Mouse (Mus musculus) right cerebral cortex, postnatal 14 days (tissue): ENCODE results near the gene Wdr78.

Source experiments
- DNase-seq: peaks from one replicate; pipeline ENCODE4 v3.0.0; 2022

Gene Wdr78

GRCm38 (mm10) chr4:103114184-103115111 lies at the start of gene Wdr78, which contains the start of gene Mier1:
Gene Wdr78, minus strand, starts transcription at chr4:103114555.
Gene Mier1, plus strand, starts transcription at chr4:103114390.
- DNase-seq = peak; percentile 92

GRCm38 (mm10) chr4:103158781-103159180 lies 44.4 kb upstream of the Wdr78 start:
- no peak for DNase-seq

GRCm38 (mm10) chr4:103151946-103152345 lies 37.6 kb upstream of the Wdr78 start:
- no peak for DNase-seq

GRCm38 (mm10) chr4:103146339-103146738 lies 32.0 kb upstream of the Wdr78 start:
- peak; percentile 88 for DNase-seq

- DNase-seq = no peak
Measured at GRCm38 (mm10) chr4:103136946-103137345, 22.6 kb upstream of the Wdr78 start.

GRCm38 (mm10) chr4:103126533-103126932 lies 12.2 kb upstream of the Wdr78 start:
- no peak for DNase-seq

GRCm38 (mm10) chr4:103123606-103124005 lies 9.3 kb upstream of the Wdr78 start:
- no peak for DNase-seq

GRCm38 (mm10) chr4:103123086-103123485 lies 8.7 kb upstream of the Wdr78 start:
- DNase-seq = no peak

- DNase-seq = no peak
Measured at GRCm38 (mm10) chr4:103120874-103121389, 6.6 kb upstream of the Wdr78 start.

GRCm38 (mm10) chr4:103120395-103120794 lies 6.0 kb upstream of the Wdr78 start:
- no peak for DNase-seq

- no peak for DNase-seq
Measured at GRCm38 (mm10) chr4:103120028-103120384, 5.7 kb upstream of the Wdr78 start.

GRCm38 (mm10) chr4:103119229-103120027 lies 5.1 kb upstream of the Wdr78 start:
- peak; percentile 69 for DNase-seq

GRCm38 (mm10) chr4:103118888-103119228 lies 4.5 kb upstream of the Wdr78 start:
- DNase-seq = no peak

- DNase-seq = no peak
Measured at GRCm38 (mm10) chr4:103113402-103113801, 953 bp downstream of the Wdr78 start.

GRCm38 (mm10) chr4:103112651-103113050 lies 1.7 kb downstream of the Wdr78 start:
- DNase-seq = no peak

GRCm38 (mm10) chr4:103098532-103098931 lies 15.8 kb downstream of the Wdr78 start:
- DNase-seq = no peak

GRCm38 (mm10) chr4:103095921-103096320 lies 18.4 kb downstream of the Wdr78 start:
- DNase-seq = no peak

GRCm38 (mm10) chr4:103085237-103085636 lies 29.1 kb downstream of the Wdr78 start:
- no peak for DNase-seq

GRCm38 (mm10) chr4:103070631-103071030 lies 43.7 kb downstream of the Wdr78 start:
- no peak for DNase-seq

- DNase-seq = no peak
Measured at GRCm38 (mm10) chr4:103067906-103068655, 46.3 kb downstream of the Wdr78 start.

GRCm38 (mm10) chr4:103064976-103065375 lies 49.4 kb downstream of the Wdr78 start:
- DNase-seq = no peak

- no peak for DNase-seq
Measured at GRCm38 (mm10) chr4:103064421-103064820, 49.9 kb downstream of the Wdr78 start.

GRCm38 (mm10) chr4:103056909-103057308 lies 57.4 kb downstream of the Wdr78 start:
- no peak for DNase-seq
